Mouse (Mus musculus): ENCODE data around the gene Rhoj. TPM values are rescaled to one million over a fixed set of nuclear protein-coding genes. Genes with fewer than 3 reads are reported as not detected.
A peak's percentile ranks its signal among the peaks of the same experiment; 100 is the strongest.

Gene Rhoj
- polyA plus RNA-seq, 1 experiment, result 92.2 TPM

- H3K4me1 ChIP-seq (ENCODE audit: control insufficient read depth, insufficient read depth, low read length), result peaks cover 10% of the 10 kb centered on the region; the same call in 1 of the 2 replicates
- TF ChIP-seq CTCF (IDR thresholded peaks at IDR 0.05; ENCODE audit: insufficient read depth, low read length) (no peak), POLR2A (IDR thresholded peaks at IDR 0.05; ENCODE audit: borderline replicate concordance, extremely low read depth, low read depth, low read length) (no peak)
- no peak for DNase-seq
- no peak overlapping the region for H3K4me3 ChIP-seq (replicated peaks; ENCODE audit: extremely low read depth, low read depth, low read length)
- WGBS, result 57% methylated on average over 7 of the region's 7 CpGs
Measured at GRCm38 (mm10) chr12:75446245-75446644, 138.1 kb downstream of the Rhoj start.

- DNase-seq, result peak; percentile 44
- WGBS, result 22% methylated on average over 5 of the region's 5 CpGs
- no peak for TF ChIP-seq POLR2A (IDR thresholded peaks at IDR 0.05; ENCODE audit: borderline replicate concordance, extremely low read depth, low read depth, low read length)
- TF ChIP-seq CTCF (IDR thresholded peaks at IDR 0.05; ENCODE audit: insufficient read depth, low read length), result no peak
- no peak overlapping the region for H3K4me3 ChIP-seq (replicated peaks; ENCODE audit: extremely low read depth, low read depth, low read length)
- H3K4me1 ChIP-seq (ENCODE audit: control insufficient read depth, insufficient read depth, low read length), result peaks cover 10% of the 10 kb centered on the region; the same call in 1 of the 2 replicates
Measured at GRCm38 (mm10) chr12:75448921-75449320, 140.8 kb downstream of the Rhoj start.

GRCm38 (mm10) chr12:75449475-75449966, 141.4 kb downstream of the Rhoj start:
- WGBS, result 16% methylated on average over 6 of the region's 6 CpGs
- Histone ChIP-seq H3K4me3 (replicated peaks; ENCODE audit: extremely low read depth, low read depth, low read length) (no peak overlapping the region), H3K4me1 (ENCODE audit: control insufficient read depth, insufficient read depth, low read length) (peaks cover 8% of the 10 kb centered on the region; the same call in 1 of the 2 replicates)
- DNase-seq, result no peak
- peak; percentile 68 for TF ChIP-seq CTCF (IDR thresholded peaks at IDR 0.05; ENCODE audit: insufficient read depth, low read length)
- TF ChIP-seq POLR2A (IDR thresholded peaks at IDR 0.05; ENCODE audit: borderline replicate concordance, extremely low read depth, low read depth, low read length), result no peak

GRCm38 (mm10) chr12:75450011-75450410, 141.9 kb downstream of the Rhoj start:
- Histone ChIP-seq H3K4me1 (ENCODE audit: control insufficient read depth, insufficient read depth, low read length) (peaks cover 8% of the 10 kb centered on the region; the same call in 1 of the 2 replicates), H3K4me3 (replicated peaks; ENCODE audit: extremely low read depth, low read depth, low read length) (no peak overlapping the region)
- TF ChIP-seq POLR2A (IDR thresholded peaks at IDR 0.05; ENCODE audit: borderline replicate concordance, extremely low read depth, low read depth, low read length) (no peak), CTCF (IDR thresholded peaks at IDR 0.05; ENCODE audit: insufficient read depth, low read length) (no peak)
- whole genome bisulfite sequencing, result 35% methylated on average over 14 of the region's 14 CpGs
- DNase-seq, result no peak

GRCm38 (mm10) chr12:75450592-75450991, 142.5 kb downstream of the Rhoj start:
- TF ChIP-seq CTCF (IDR thresholded peaks at IDR 0.05; ENCODE audit: insufficient read depth, low read length) (no peak), POLR2A (IDR thresholded peaks at IDR 0.05; ENCODE audit: borderline replicate concordance, extremely low read depth, low read depth, low read length) (no peak)
- Histone ChIP-seq H3K4me1 (ENCODE audit: control insufficient read depth, insufficient read depth, low read length) (peaks cover 8% of the 10 kb centered on the region; the same call in 1 of the 2 replicates), H3K4me3 (replicated peaks; ENCODE audit: extremely low read depth, low read depth, low read length) (no peak overlapping the region)
- 76% methylated on average over 8 of the region's 8 CpGs for WGBS
- DNase-seq, result no peak

Other genes with a start within 250 kb of the Rhoj start
- not detected in 2 replicates for gene Kcnh5, start 131.0 kb upstream of the Rhoj start, polyA plus RNA-seq (2012; rRNA removed)
- gene Gphb5, start 108.5 kb downstream of the Rhoj start, polyA plus RNA-seq (2012; rRNA removed), result not detected in 2 replicates